Mouse (Mus musculus): Measurements from ENCODE around the gene Snorc.

- TF ChIP-seq CEBPB (IDR thresholded peaks at IDR 0.05; ENCODE audit: low read depth) (no peak), CTCF (IDR thresholded peaks at IDR 0.05; ENCODE audit: control insufficient read depth, insufficient read depth, insufficient read length) (no peak), MYOD1 (IDR thresholded peaks at IDR 0.05; ENCODE audit: control insufficient read depth, insufficient read length, low read depth) (no peak), MYOG (IDR thresholded peaks at IDR 0.05; ENCODE audit: control insufficient read depth, extremely low read depth, insufficient read length) (no peak), USF1 (IDR thresholded peaks at IDR 0.05; ENCODE audit: low read depth) (no peak)
These were observed 1.8 kb downstream of the Snorc start for GRCm38 (mm10) chr1:87471914-87472313.
